Mouse (Mus musculus) testis, adult 2 months (tissue): ENCODE data around the gene Atg16l2. TPM values are rescaled to one million over a fixed set of nuclear protein-coding genes. Genes with fewer than 3 reads are reported as not detected.
A peak's percentile ranks its signal among the peaks of the same experiment; 100 is the strongest.

ENCODE experiments used
- H3K27ac ChIP-seq: fragments of 200-500 bp; 2 replicates; pipeline ENCODE4 v1.5.1; 2012; ENCODE audit warnings: low read depth, low read length; ENCODE audit not compliant: control insufficient read depth, insufficient read depth
- H3K27me3 ChIP-seq: fragments of 200-500 bp; 2 replicates; pipeline ENCODE4 v1.6.1; 2012; ENCODE audit warnings: mild to moderate bottlenecking, low read length, moderate library complexity; ENCODE audit not compliant: control insufficient read depth, insufficient read depth
- H3K36me3 ChIP-seq: fragments of 200-500 bp; 2 replicates; pipeline ENCODE4 v1.6.1; 2012; ENCODE audit warnings: mild to moderate bottlenecking, low read length; ENCODE audit not compliant: control insufficient read depth, insufficient read depth
- H3K4me1 ChIP-seq: fragments of 200-500 bp; 2 replicates; pipeline ENCODE4 v1.6.1; 2012; ENCODE audit warnings: low read length; ENCODE audit not compliant: control insufficient read depth, insufficient read depth
- H3K4me3 ChIP-seq: fragments of 200-500 bp; 2 replicates; pipeline ENCODE4 v1.5.1; 2012; ENCODE audit warnings: low read depth, mild to moderate bottlenecking, low read length, moderate library complexity, mixed read lengths; ENCODE audit not compliant: control insufficient read depth
- CTCF ChIP-seq: fragments of 200-500 bp; IDR thresholded peaks from 2 replicates; pipeline ENCODE4 v1.5.1; 2012; ENCODE audit warnings: low read depth, mild to moderate bottlenecking, inconsistent platforms, low read length, moderate library complexity; ENCODE audit not compliant: control insufficient read depth, insufficient read depth, insufficient replicate concordance
- POLR2A ChIP-seq: fragments of 200-500 bp; IDR thresholded peaks from 2 replicates; pipeline ENCODE4 v1.6.1; 2012; ENCODE audit warnings: low read depth, mild to moderate bottlenecking, inconsistent platforms, low read length, moderate library complexity; ENCODE audit not compliant: control insufficient read depth
- polyA plus RNA-seq: library from polyadenylated mRNA; depleted of rRNA; stranded (reverse); fragments of >200 nt; gene quantifications from 2 replicates; pipeline ENCODE4 v1.2.3, GENCODE M21; 2012

Gene Atg16l2
- polyA plus RNA-seq, 1 experiment: 2.2 TPM

GRCm38 (mm10) chr7:101298375-101298774 lies 3.7 kb downstream of the Atg16l2 start:
- Histone ChIP-seq H3K4me3 (no peak overlapping the region), H3K27me3 (no peaks in the 10 kb centered on the region), H3K36me3 (no peaks in the 10 kb centered on the region), H3K27ac (no peak overlapping the region), H3K4me1 (peaks cover 22% of the 10 kb centered on the region)
- TF ChIP-seq CTCF (no peak), POLR2A (no peak)

DNA sequence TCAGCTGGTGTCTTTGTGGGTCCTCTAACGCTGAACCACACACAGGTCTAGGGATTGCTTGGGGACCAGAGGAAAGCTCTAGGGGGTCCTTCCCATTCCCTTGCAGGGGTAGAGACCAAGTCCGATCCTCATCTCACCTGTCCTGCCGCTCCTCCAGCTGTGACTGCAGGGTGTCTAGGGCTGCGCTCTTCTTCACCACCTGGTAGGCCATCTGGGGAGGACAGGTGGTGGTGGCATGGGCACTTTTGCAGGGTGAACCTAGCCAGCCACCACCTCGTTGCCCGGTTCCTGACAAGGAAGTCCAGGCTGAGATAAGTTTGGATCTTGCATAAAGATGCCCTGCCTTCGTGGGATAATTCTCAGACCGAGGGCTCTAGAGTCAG lies 5.0 kb downstream of the Atg16l2 start:
- Histone ChIP-seq H3K27me3 (no peaks in the 10 kb centered on the region), H3K4me3 (no peak overlapping the region), H3K36me3 (no peaks in the 10 kb centered on the region), H3K4me1 (peaks cover 15% of the 10 kb centered on the region), H3K27ac (no peak overlapping the region)
- no peak for TF ChIP-seq CTCF
- no peak for TF ChIP-seq POLR2A

DNA sequence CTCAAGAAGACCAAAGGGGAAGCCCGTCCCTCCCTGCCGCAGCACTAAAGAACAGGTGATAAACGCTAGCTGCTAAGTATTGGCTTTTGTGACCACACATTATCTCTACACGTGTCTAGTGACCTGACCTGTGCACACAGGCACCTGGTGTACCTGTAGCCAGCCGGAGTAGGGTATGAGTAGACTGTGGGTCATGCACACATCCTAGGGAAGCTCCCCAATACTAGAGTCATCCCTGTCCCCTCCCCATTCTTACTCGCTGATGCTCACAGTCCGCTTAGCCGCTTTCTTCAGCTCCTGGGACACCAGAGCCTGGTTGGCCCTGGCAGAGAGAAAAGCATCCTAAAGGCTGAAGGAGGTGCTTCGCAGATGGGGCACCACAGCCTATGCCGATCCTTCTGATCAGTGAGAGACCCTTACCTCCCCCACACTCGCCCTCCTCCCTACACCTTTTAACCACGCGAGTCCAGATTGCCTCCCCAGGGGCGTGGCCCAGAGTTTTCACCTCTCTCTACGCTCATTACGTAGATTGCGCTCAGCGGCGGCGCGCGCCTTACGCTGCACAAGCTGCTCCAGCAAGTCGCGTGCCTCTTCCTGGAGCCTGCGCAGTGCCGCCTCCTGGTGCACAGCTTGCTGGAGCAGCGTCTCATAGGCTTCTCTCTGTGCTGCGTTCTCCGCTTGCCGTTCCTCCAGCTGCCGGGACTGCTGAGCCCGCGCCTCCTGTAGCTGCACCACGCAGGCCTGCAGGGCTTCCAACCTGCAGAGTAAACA lies 5.6 kb downstream of the Atg16l2 start:
- H3K27me3 ChIP-seq: no peaks in the 10 kb centered on the region
- TF ChIP-seq POLR2A (no peak), CTCF (no peak; the same call in 1 of the 2 replicates)
- H3K4me1 ChIP-seq: peaks cover 12% of the 10 kb centered on the region
- H3K27ac ChIP-seq: no peak overlapping the region
- H3K4me3 ChIP-seq: peak overlapping the region; percentile 37
- H3K36me3 ChIP-seq: no peaks in the 10 kb centered on the region

GRCm38 (mm10) chr7:101295438-101295837 lies 6.6 kb downstream of the Atg16l2 start:
- no peak overlapping the region for H3K4me3 ChIP-seq

DNA sequence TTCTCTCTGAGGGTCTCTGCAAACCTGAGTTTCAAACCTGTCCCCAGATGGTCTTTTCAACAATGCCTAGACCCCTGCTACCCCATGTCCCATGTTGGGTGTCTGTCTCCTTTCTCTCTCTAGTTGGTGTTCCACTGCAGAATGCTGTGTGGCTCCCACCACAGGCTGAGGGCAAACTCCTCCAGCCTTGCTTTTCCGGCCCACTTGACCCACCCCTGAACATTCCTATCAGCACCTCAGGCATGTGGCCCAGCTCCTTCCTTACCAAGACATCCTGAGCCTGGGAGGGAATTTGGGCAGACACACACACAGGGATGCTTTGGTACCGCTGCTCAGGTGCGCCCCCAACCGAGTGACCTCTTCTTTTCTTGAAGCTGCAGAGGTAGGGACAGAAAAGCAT lies 8.4 kb downstream of the Atg16l2 start:
- Histone ChIP-seq H3K4me3 (no peak overlapping the region), H3K27ac (no peak overlapping the region), H3K36me3 (no peaks in the 10 kb centered on the region), H3K4me1 (peaks cover 9% of the 10 kb centered on the region), H3K27me3 (no peaks in the 10 kb centered on the region)
- TF ChIP-seq CTCF (no peak), POLR2A (no peak)

More at GRCm38 (mm10) chr7:101295438-101295837, 6.6 kb downstream of the Atg16l2 start:
- Histone ChIP-seq H3K36me3 (no peaks in the 10 kb centered on the region), H3K27ac (no peak overlapping the region), H3K27me3 (no peaks in the 10 kb centered on the region), H3K4me1 (peaks cover 9% of the 10 kb centered on the region)
- no peak for TF ChIP-seq POLR2A
- no peak for TF ChIP-seq CTCF

GRCm38 (mm10) chr7:101293138-101293537 lies 8.9 kb downstream of the Atg16l2 start:
- peaks cover 9% of the 10 kb centered on the region for H3K4me1 ChIP-seq
- H3K4me3 ChIP-seq: no peak overlapping the region
- no peaks in the 10 kb centered on the region for H3K27me3 ChIP-seq
- no peak for TF ChIP-seq CTCF
- no peak for TF ChIP-seq POLR2A
- H3K36me3 ChIP-seq: no peaks in the 10 kb centered on the region
- no peak overlapping the region for H3K27ac ChIP-seq

GRCm38 (mm10) chr7:101292696-101293095 lies 9.4 kb downstream of the Atg16l2 start:
- no peak overlapping the region for H3K4me3 ChIP-seq
- H3K36me3 ChIP-seq: no peaks in the 10 kb centered on the region
- H3K27ac ChIP-seq: no peak overlapping the region
- TF ChIP-seq POLR2A (no peak), CTCF (no peak)
- H3K27me3 ChIP-seq: no peaks in the 10 kb centered on the region
- H3K4me1 ChIP-seq: peaks cover 9% of the 10 kb centered on the region
